Mouse (Mus musculus): ENCODE measurements at regions not wholly inside any gene's neighbourhood (a gene's known extent, or its start where the extent isn't known, plus 50 kb on each side); places are given as distances from the start of the nearest gene placed in this dataset.

GRCm38 (mm10) chr10:70751771-70752170 is 96.0 kb upstream of the Phyhipl start:
- Histone ChIP-seq H3K9me3 (replicated peaks) (peaks cover 50% of the 10 kb centered on the region), H3K27me3 (ENCODE audit: insufficient read depth, low read length) (no peaks in the 10 kb centered on the region), H3K4me3 (ENCODE audit: low read depth, low read length) (no peak overlapping the region), H3K4me1 (ENCODE audit: insufficient read depth, low read depth, low read length) (no peaks in the 10 kb centered on the region), H3K36me3 (replicated peaks) (no peaks in the 10 kb centered on the region)
- ATAC-seq (ENCODE audit: extremely low read depth, insufficient number of reproducible peaks, low FRiP score, poor library complexity, severe bottlenecking) (no peak), DNase-seq (ENCODE audit: low spot score) (no peak)
- TF ChIP-seq CTCF (IDR thresholded peaks at IDR 0.05; ENCODE audit: low read depth, low read length) (no peak), POLR2AphosphoS5 (IDR thresholded peaks at IDR 0.05; ENCODE audit: insufficient replicate concordance, low read depth, low read length) (no peak), GATA2 (IDR thresholded peaks at IDR 0.05; ENCODE audit: borderline replicate concordance, low read depth, low read length) (no peak), GATA1 (IDR thresholded peaks at IDR 0.05; ENCODE audit: borderline replicate concordance, low read length) (no peak), TAL1 (conservative IDR thresholded peaks at IDR 0.05; ENCODE audit: low read depth, low read length) (no peak)

GRCm38 (mm10) chr10:70750356-70751145 is 94.8 kb upstream of the Phyhipl start:
- no peaks in the 10 kb centered on the region for H3K36me3 ChIP-seq (replicated peaks)
- no peak overlapping the region for H3K4me3 ChIP-seq (ENCODE audit: low read depth, low read length)
- DNase-seq (ENCODE audit: low spot score): no peak
- no peak for ATAC-seq (ENCODE audit: extremely low read depth, insufficient number of reproducible peaks, low FRiP score, poor library complexity, severe bottlenecking)
- TF ChIP-seq GATA1 (IDR thresholded peaks at IDR 0.05; ENCODE audit: borderline replicate concordance, low read length) (no peak), POLR2AphosphoS5 (IDR thresholded peaks at IDR 0.05; ENCODE audit: insufficient replicate concordance, low read depth, low read length) (no peak), CTCF (IDR thresholded peaks at IDR 0.05; ENCODE audit: low read depth, low read length) (no peak), TAL1 (conservative IDR thresholded peaks at IDR 0.05; ENCODE audit: low read depth, low read length) (no peak), GATA2 (IDR thresholded peaks at IDR 0.05; ENCODE audit: borderline replicate concordance, low read depth, low read length) (no peak)
- no peaks in the 10 kb centered on the region for H3K27me3 ChIP-seq (ENCODE audit: insufficient read depth, low read length)
- peaks cover 44% of the 10 kb centered on the region for H3K9me3 ChIP-seq (replicated peaks)
- no peaks in the 10 kb centered on the region for H3K4me1 ChIP-seq (ENCODE audit: insufficient read depth, low read depth, low read length)

- H3K4me3 ChIP-seq (ENCODE audit: low read depth, low read length): no peak overlapping the region
- H3K27me3 ChIP-seq (ENCODE audit: insufficient read depth, low read length): no peaks in the 10 kb centered on the region
- no peaks in the 10 kb centered on the region for H3K36me3 ChIP-seq (replicated peaks)
- no peak for ATAC-seq (ENCODE audit: extremely low read depth, insufficient number of reproducible peaks, low FRiP score, poor library complexity, severe bottlenecking)
- DNase-seq (ENCODE audit: low spot score): no peak
- H3K4me1 ChIP-seq (ENCODE audit: insufficient read depth, low read depth, low read length): no peaks in the 10 kb centered on the region
- H3K9me3 ChIP-seq (replicated peaks): peaks cover 47% of the 10 kb centered on the region
- TF ChIP-seq CTCF (IDR thresholded peaks at IDR 0.05; ENCODE audit: low read depth, low read length) (no peak), TAL1 (conservative IDR thresholded peaks at IDR 0.05; ENCODE audit: low read depth, low read length) (no peak), POLR2AphosphoS5 (IDR thresholded peaks at IDR 0.05; ENCODE audit: insufficient replicate concordance, low read depth, low read length) (no peak), GATA2 (IDR thresholded peaks at IDR 0.05; ENCODE audit: borderline replicate concordance, low read depth, low read length) (no peak), GATA1 (IDR thresholded peaks at IDR 0.05; ENCODE audit: borderline replicate concordance, low read length) (no peak)
Observed at GRCm38 (mm10) chr10:70746612-70747011, 90.8 kb upstream of the Phyhipl start.

- no peak for TF ChIP-seq CTCF (IDR thresholded peaks at IDR 0.05; ENCODE audit: low read depth, low read length)
- TF ChIP-seq TAL1 (conservative IDR thresholded peaks at IDR 0.05; ENCODE audit: low read depth, low read length): no peak
- no peak for TF ChIP-seq GATA1 (IDR thresholded peaks at IDR 0.05; ENCODE audit: borderline replicate concordance, low read length)
- TF ChIP-seq GATA2 (IDR thresholded peaks at IDR 0.05; ENCODE audit: borderline replicate concordance, low read depth, low read length): no peak
- TF ChIP-seq POLR2AphosphoS5 (IDR thresholded peaks at IDR 0.05; ENCODE audit: insufficient replicate concordance, low read depth, low read length): no peak
- Histone ChIP-seq H3K9me3 (replicated peaks) (peaks cover 46% of the 10 kb centered on the region), H3K4me1 (ENCODE audit: insufficient read depth, low read depth, low read length) (no peaks in the 10 kb centered on the region), H3K36me3 (replicated peaks) (no peaks in the 10 kb centered on the region), H3K27me3 (ENCODE audit: insufficient read depth, low read length) (no peaks in the 10 kb centered on the region), H3K4me3 (ENCODE audit: low read depth, low read length) (no peak overlapping the region)
- ATAC-seq (ENCODE audit: extremely low read depth, insufficient number of reproducible peaks, low FRiP score, poor library complexity, severe bottlenecking) (no peak), DNase-seq (ENCODE audit: low spot score) (no peak)
Observed at GRCm38 (mm10) chr10:70741909-70742308, 86.1 kb upstream of the Phyhipl start.

- H3K9me3 ChIP-seq (replicated peaks): peaks cover 55% of the 10 kb centered on the region
- H3K4me1 ChIP-seq (ENCODE audit: insufficient read depth, low read depth, low read length): no peaks in the 10 kb centered on the region
- no peaks in the 10 kb centered on the region for H3K36me3 ChIP-seq (replicated peaks)
- DNase-seq (ENCODE audit: low spot score): no peak
- H3K27me3 ChIP-seq (ENCODE audit: insufficient read depth, low read length): no peaks in the 10 kb centered on the region
- H3K4me3 ChIP-seq (ENCODE audit: low read depth, low read length): no peak overlapping the region
- TF ChIP-seq CTCF (IDR thresholded peaks at IDR 0.05; ENCODE audit: low read depth, low read length) (no peak), GATA1 (IDR thresholded peaks at IDR 0.05; ENCODE audit: borderline replicate concordance, low read length) (no peak), TAL1 (conservative IDR thresholded peaks at IDR 0.05; ENCODE audit: low read depth, low read length) (no peak), POLR2AphosphoS5 (IDR thresholded peaks at IDR 0.05; ENCODE audit: insufficient replicate concordance, low read depth, low read length) (no peak), GATA2 (IDR thresholded peaks at IDR 0.05; ENCODE audit: borderline replicate concordance, low read depth, low read length) (no peak)
- ATAC-seq (ENCODE audit: extremely low read depth, insufficient number of reproducible peaks, low FRiP score, poor library complexity, severe bottlenecking): no peak
Observed at GRCm38 (mm10) chr10:70740095-70740494, 84.3 kb upstream of the Phyhipl start.

- DNase-seq (ENCODE audit: low spot score) (no peak), ATAC-seq (ENCODE audit: extremely low read depth, insufficient number of reproducible peaks, low FRiP score, poor library complexity, severe bottlenecking) (no peak)
- Histone ChIP-seq H3K4me3 (ENCODE audit: low read depth, low read length) (no peak overlapping the region), H3K36me3 (replicated peaks) (no peaks in the 10 kb centered on the region), H3K27me3 (ENCODE audit: insufficient read depth, low read length) (no peaks in the 10 kb centered on the region), H3K9me3 (replicated peaks) (peaks cover 56% of the 10 kb centered on the region), H3K4me1 (ENCODE audit: insufficient read depth, low read depth, low read length) (no peaks in the 10 kb centered on the region)
- TF ChIP-seq CTCF (IDR thresholded peaks at IDR 0.05; ENCODE audit: low read depth, low read length) (no peak), GATA1 (IDR thresholded peaks at IDR 0.05; ENCODE audit: borderline replicate concordance, low read length) (no peak), GATA2 (IDR thresholded peaks at IDR 0.05; ENCODE audit: borderline replicate concordance, low read depth, low read length) (no peak), POLR2AphosphoS5 (IDR thresholded peaks at IDR 0.05; ENCODE audit: insufficient replicate concordance, low read depth, low read length) (no peak), TAL1 (conservative IDR thresholded peaks at IDR 0.05; ENCODE audit: low read depth, low read length) (no peak)
Observed at GRCm38 (mm10) chr10:70739348-70739966, 83.7 kb upstream of the Phyhipl start.
